Mouse (Mus musculus): ENCODE measurements at regions not wholly inside any gene's neighbourhood (a gene's known extent, or its start where the extent isn't known, plus 50 kb on each side); places are given as distances from the start of the nearest gene placed in this dataset.

GRCm38 (mm10) chr10:66928211-66928990, 167.5 kb upstream of the Jmjd1c start:
- no peak overlapping the region for H3K9ac ChIP-seq (ENCODE audit: low read length)
- no peaks in the 10 kb centered on the region for H3K36me3 ChIP-seq (ENCODE audit: control insufficient read depth, insufficient read depth, low read length)
- no peaks in the 10 kb centered on the region for H3K9me3 ChIP-seq (ENCODE audit: control insufficient read depth, low read length)
- no peak overlapping the region for H3K4me2 ChIP-seq (ENCODE audit: low read depth)
- H3K4me1 ChIP-seq (ENCODE audit: control insufficient read depth, insufficient read depth, low read length): no peaks in the 10 kb centered on the region
- ATAC-seq (ENCODE audit: insufficient read depth, low FRiP score, low TSS enrichment): no peak
- no peak for DNase-seq (ENCODE audit: low spot score)
- H3K27me3 ChIP-seq (ENCODE audit: control insufficient read depth, insufficient read depth, low read length): no peaks in the 10 kb centered on the region
- no peak overlapping the region for H3K4me3 ChIP-seq (ENCODE audit: low read depth, low read length)
- WGBS: 89% methylated on average over 6 of the region's 6 CpGs
- H3K27ac ChIP-seq (ENCODE audit: low read depth, low read length): no peak overlapping the region

GRCm38 (mm10) chr10:66930563-66930962, 165.4 kb upstream of the Jmjd1c start:
- Histone ChIP-seq H3K4me3 (ENCODE audit: low read depth, low read length) (no peak overlapping the region), H3K4me2 (ENCODE audit: low read depth) (no peak overlapping the region), H3K9me3 (ENCODE audit: control insufficient read depth, low read length) (no peaks in the 10 kb centered on the region), H3K9ac (ENCODE audit: low read length) (no peak overlapping the region), H3K4me1 (ENCODE audit: control insufficient read depth, insufficient read depth, low read length) (no peaks in the 10 kb centered on the region), H3K27me3 (ENCODE audit: control insufficient read depth, insufficient read depth, low read length) (no peaks in the 10 kb centered on the region), H3K27ac (ENCODE audit: low read depth, low read length) (no peak overlapping the region), H3K36me3 (ENCODE audit: control insufficient read depth, insufficient read depth, low read length) (no peaks in the 10 kb centered on the region)
- ATAC-seq (ENCODE audit: insufficient read depth, low FRiP score, low TSS enrichment) (no peak), DNase-seq (ENCODE audit: low spot score) (no peak)
- WGBS: 82% methylated on average over 10 of the region's 10 CpGs

GRCm38 (mm10) chr10:66931505-66931904, 164.4 kb upstream of the Jmjd1c start:
- 82% methylated on average over 7 of the region's 7 CpGs for WGBS

GRCm38 (mm10) chr10:66932544-66932943, 163.4 kb upstream of the Jmjd1c start:
- Histone ChIP-seq H3K9ac (ENCODE audit: low read length) (no peak overlapping the region), H3K27me3 (ENCODE audit: control insufficient read depth, insufficient read depth, low read length) (no peaks in the 10 kb centered on the region), H3K4me1 (ENCODE audit: control insufficient read depth, insufficient read depth, low read length) (no peaks in the 10 kb centered on the region), H3K36me3 (ENCODE audit: control insufficient read depth, insufficient read depth, low read length) (no peaks in the 10 kb centered on the region), H3K4me3 (ENCODE audit: low read depth, low read length) (no peak overlapping the region), H3K9me3 (ENCODE audit: control insufficient read depth, low read length) (no peaks in the 10 kb centered on the region), H3K27ac (ENCODE audit: low read depth, low read length) (no peak overlapping the region), H3K4me2 (ENCODE audit: low read depth) (no peak overlapping the region)
- ATAC-seq (ENCODE audit: insufficient read depth, low FRiP score, low TSS enrichment): no peak
- no peak for DNase-seq (ENCODE audit: low spot score)
- WGBS: 92% methylated on average over 6 of the region's 6 CpGs

More at GRCm38 (mm10) chr10:66931505-66931904, 164.4 kb upstream of the Jmjd1c start:
- no peak overlapping the region for H3K27ac ChIP-seq (ENCODE audit: low read depth, low read length)
- no peak overlapping the region for H3K9ac ChIP-seq (ENCODE audit: low read length)
- ATAC-seq (ENCODE audit: insufficient read depth, low FRiP score, low TSS enrichment): no peak
- H3K27me3 ChIP-seq (ENCODE audit: control insufficient read depth, insufficient read depth, low read length): no peaks in the 10 kb centered on the region
- no peak overlapping the region for H3K4me3 ChIP-seq (ENCODE audit: low read depth, low read length)
- H3K36me3 ChIP-seq (ENCODE audit: control insufficient read depth, insufficient read depth, low read length): no peaks in the 10 kb centered on the region
- no peak for DNase-seq (ENCODE audit: low spot score)
- no peaks in the 10 kb centered on the region for H3K9me3 ChIP-seq (ENCODE audit: control insufficient read depth, low read length)
- H3K4me2 ChIP-seq (ENCODE audit: low read depth): no peak overlapping the region
- H3K4me1 ChIP-seq (ENCODE audit: control insufficient read depth, insufficient read depth, low read length): no peaks in the 10 kb centered on the region

- no peaks in the 10 kb centered on the region for H3K36me3 ChIP-seq (ENCODE audit: control insufficient read depth, insufficient read depth, low read length)
- no peak for ATAC-seq (ENCODE audit: insufficient read depth, low FRiP score, low TSS enrichment)
- no peak overlapping the region for H3K4me3 ChIP-seq (ENCODE audit: low read depth, low read length)
- H3K4me2 ChIP-seq (ENCODE audit: low read depth): no peak overlapping the region
- no peak overlapping the region for H3K27ac ChIP-seq (ENCODE audit: low read depth, low read length)
- no peak overlapping the region for H3K9ac ChIP-seq (ENCODE audit: low read length)
- no peaks in the 10 kb centered on the region for H3K4me1 ChIP-seq (ENCODE audit: control insufficient read depth, insufficient read depth, low read length)
- no peaks in the 10 kb centered on the region for H3K9me3 ChIP-seq (ENCODE audit: control insufficient read depth, low read length)
- no peak for DNase-seq (ENCODE audit: low spot score)
- WGBS: 88% methylated on average over 7 of the region's 7 CpGs
- H3K27me3 ChIP-seq (ENCODE audit: control insufficient read depth, insufficient read depth, low read length): no peaks in the 10 kb centered on the region
Measured at GRCm38 (mm10) chr10:66933689-66934088, 162.2 kb upstream of the Jmjd1c start.

- Histone ChIP-seq H3K9ac (ENCODE audit: low read length) (no peak overlapping the region), H3K4me1 (ENCODE audit: control insufficient read depth, insufficient read depth, low read length) (no peaks in the 10 kb centered on the region), H3K27ac (ENCODE audit: low read depth, low read length) (no peak overlapping the region), H3K4me2 (ENCODE audit: low read depth) (no peak overlapping the region), H3K27me3 (ENCODE audit: control insufficient read depth, insufficient read depth, low read length) (no peaks in the 10 kb centered on the region), H3K4me3 (ENCODE audit: low read depth, low read length) (no peak overlapping the region), H3K9me3 (ENCODE audit: control insufficient read depth, low read length) (no peaks in the 10 kb centered on the region), H3K36me3 (ENCODE audit: control insufficient read depth, insufficient read depth, low read length) (no peaks in the 10 kb centered on the region)
- DNase-seq (ENCODE audit: low spot score) (no peak), ATAC-seq (ENCODE audit: insufficient read depth, low FRiP score, low TSS enrichment) (no peak)
- 77% methylated on average over 6 of the region's 6 CpGs for WGBS
Measured at GRCm38 (mm10) chr10:66935731-66936130, 160.2 kb upstream of the Jmjd1c start.

- ATAC-seq (ENCODE audit: insufficient read depth, low FRiP score, low TSS enrichment) (no peak), DNase-seq (ENCODE audit: low spot score) (no peak)
- 91% methylated on average over 13 of the region's 13 CpGs for WGBS
- no peaks in the 10 kb centered on the region for H3K36me3 ChIP-seq (ENCODE audit: control insufficient read depth, insufficient read depth, low read length)
- no peak overlapping the region for H3K27ac ChIP-seq (ENCODE audit: low read depth, low read length)
- H3K4me3 ChIP-seq (ENCODE audit: low read depth, low read length): no peak overlapping the region
- H3K9ac ChIP-seq (ENCODE audit: low read length): no peak overlapping the region
- no peaks in the 10 kb centered on the region for H3K27me3 ChIP-seq (ENCODE audit: control insufficient read depth, insufficient read depth, low read length)
- H3K9me3 ChIP-seq (ENCODE audit: control insufficient read depth, low read length): no peaks in the 10 kb centered on the region
- no peak overlapping the region for H3K4me2 ChIP-seq (ENCODE audit: low read depth)
- H3K4me1 ChIP-seq (ENCODE audit: control insufficient read depth, insufficient read depth, low read length): no peaks in the 10 kb centered on the region
Measured at GRCm38 (mm10) chr10:66937116-66937515, 158.8 kb upstream of the Jmjd1c start.

- H3K9ac ChIP-seq (ENCODE audit: low read length): no peak overlapping the region
Measured at GRCm38 (mm10) chr10:66940368-66940767, 155.6 kb upstream of the Jmjd1c start.

GRCm38 (mm10) chr10:66940922-66941321, 155.0 kb upstream of the Jmjd1c start:
- H3K9ac ChIP-seq (ENCODE audit: low read length): no peak overlapping the region
- WGBS: 85% methylated on average over 5 of the region's 5 CpGs
- DNase-seq (ENCODE audit: low spot score) (no peak), ATAC-seq (ENCODE audit: insufficient read depth, low FRiP score, low TSS enrichment) (no peak)
- no peaks in the 10 kb centered on the region for H3K4me1 ChIP-seq (ENCODE audit: control insufficient read depth, insufficient read depth, low read length)
- no peak overlapping the region for H3K27ac ChIP-seq (ENCODE audit: low read depth, low read length)
- no peaks in the 10 kb centered on the region for H3K27me3 ChIP-seq (ENCODE audit: control insufficient read depth, insufficient read depth, low read length)
- no peaks in the 10 kb centered on the region for H3K9me3 ChIP-seq (ENCODE audit: control insufficient read depth, low read length)
- no peaks in the 10 kb centered on the region for H3K36me3 ChIP-seq (ENCODE audit: control insufficient read depth, insufficient read depth, low read length)
- no peak overlapping the region for H3K4me2 ChIP-seq (ENCODE audit: low read depth)
- H3K4me3 ChIP-seq (ENCODE audit: low read depth, low read length): no peak overlapping the region

More at GRCm38 (mm10) chr10:66940368-66940767, 155.6 kb upstream of the Jmjd1c start:
- Histone ChIP-seq H3K36me3 (ENCODE audit: control insufficient read depth, insufficient read depth, low read length) (no peaks in the 10 kb centered on the region), H3K27ac (ENCODE audit: low read depth, low read length) (no peak overlapping the region), H3K4me2 (ENCODE audit: low read depth) (no peak overlapping the region), H3K9me3 (ENCODE audit: control insufficient read depth, low read length) (no peaks in the 10 kb centered on the region), H3K4me1 (ENCODE audit: control insufficient read depth, insufficient read depth, low read length) (no peaks in the 10 kb centered on the region), H3K4me3 (ENCODE audit: low read depth, low read length) (no peak overlapping the region), H3K27me3 (ENCODE audit: control insufficient read depth, insufficient read depth, low read length) (no peaks in the 10 kb centered on the region)
- 88% methylated on average over 6 of the region's 6 CpGs for WGBS
- DNase-seq (ENCODE audit: low spot score) (no peak), ATAC-seq (ENCODE audit: insufficient read depth, low FRiP score, low TSS enrichment) (no peak)
